Mouse (Mus musculus): ENCODE measurements around the gene Slc38a6.

The Slc38a6 gene

GRCm38 (mm10) chr12:73324180-73324586, 37.6 kb downstream of the Slc38a6 start:
- DNase-seq (ENCODE audit: low spot score in 2 of 2) = no peak

GRCm38 (mm10) chr12:73324742-73325141, 38.2 kb downstream of the Slc38a6 start:
- no peak for DNase-seq (ENCODE audit: low spot score in 2 of 2)

- no peak for DNase-seq (ENCODE audit: low spot score in 2 of 2)
Measured at GRCm38 (mm10) chr12:73325181-73325580, 38.6 kb downstream of the Slc38a6 start.

DNA sequence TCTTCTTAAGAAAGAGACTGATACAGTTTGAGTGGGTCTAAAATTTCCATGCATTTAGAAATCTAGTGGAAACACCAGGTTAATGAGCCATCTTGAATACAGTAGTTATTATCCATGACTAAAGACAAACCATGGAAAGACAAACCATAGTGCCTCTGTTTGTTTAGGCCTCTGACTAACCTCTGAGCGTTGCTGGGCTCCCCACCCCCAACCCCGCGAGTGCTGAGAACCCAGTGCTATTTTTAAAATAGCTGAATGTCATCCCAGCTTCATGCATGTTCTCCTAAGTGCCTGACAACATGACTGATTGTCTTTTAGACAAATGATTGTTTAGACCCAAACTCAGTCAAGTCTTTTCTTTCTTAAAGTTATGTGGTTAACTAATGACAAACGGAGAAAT, 39.0 kb downstream of the Slc38a6 start:
- DNase-seq (ENCODE audit: low spot score in 2 of 2) = no peak

DNA sequence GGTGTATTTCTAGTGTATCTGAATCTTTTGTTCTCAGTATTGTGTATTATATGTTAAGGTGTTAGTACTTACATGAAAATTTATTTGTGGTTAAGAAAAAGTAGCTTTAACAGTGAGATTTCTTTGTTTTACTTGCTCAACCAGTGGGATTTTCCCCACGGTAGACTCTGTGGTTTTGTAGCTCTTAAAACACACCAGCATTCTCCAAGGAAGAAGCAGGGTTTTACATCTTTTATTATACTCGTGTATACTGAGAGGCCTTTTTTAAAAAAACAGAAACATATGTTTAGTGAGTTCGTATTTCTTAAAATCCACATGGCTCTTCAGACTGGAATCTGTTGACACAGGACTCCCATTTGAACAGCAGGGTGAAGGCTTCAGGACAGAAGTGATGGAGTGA, 40.8 kb downstream of the Slc38a6 start:
- DNase-seq (ENCODE audit: low spot score in 2 of 2) = no peak

DNA sequence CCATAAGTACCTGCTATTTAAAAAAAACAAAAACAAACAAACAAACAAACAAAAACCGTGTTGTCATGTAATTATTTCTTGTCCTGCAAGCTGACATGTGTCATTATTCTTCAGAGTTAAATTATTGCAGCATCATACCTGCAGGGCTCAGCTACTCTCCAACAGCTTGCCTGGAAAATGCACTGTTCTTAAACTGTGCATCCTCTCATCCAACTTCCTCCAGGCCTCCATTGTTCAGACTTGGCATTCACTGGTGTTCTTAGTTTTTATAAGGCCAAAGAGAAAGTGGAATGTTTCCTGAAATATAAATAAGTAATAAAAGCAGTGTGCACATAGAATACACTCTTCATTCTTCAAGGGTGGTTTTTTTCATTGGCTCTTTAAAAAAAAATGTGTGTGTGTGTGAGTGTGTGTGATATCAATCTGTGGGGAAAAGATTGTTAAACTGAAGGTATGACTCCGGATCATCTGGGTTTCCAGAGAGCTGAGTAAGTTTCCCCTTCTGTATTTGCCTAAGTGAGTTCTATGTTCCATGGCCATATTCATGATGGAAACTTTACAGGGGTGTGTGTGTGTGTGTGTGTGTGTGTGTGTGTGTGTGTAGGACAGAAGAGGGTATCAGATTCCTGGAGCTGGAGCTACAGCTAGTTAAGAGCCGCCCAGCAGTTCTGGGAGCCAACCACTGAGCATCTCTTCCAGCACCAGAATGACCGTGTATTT, 42.0 kb downstream of the Slc38a6 start:
- DNase-seq (ENCODE audit: low spot score in 2 of 2) = no peak

DNA sequence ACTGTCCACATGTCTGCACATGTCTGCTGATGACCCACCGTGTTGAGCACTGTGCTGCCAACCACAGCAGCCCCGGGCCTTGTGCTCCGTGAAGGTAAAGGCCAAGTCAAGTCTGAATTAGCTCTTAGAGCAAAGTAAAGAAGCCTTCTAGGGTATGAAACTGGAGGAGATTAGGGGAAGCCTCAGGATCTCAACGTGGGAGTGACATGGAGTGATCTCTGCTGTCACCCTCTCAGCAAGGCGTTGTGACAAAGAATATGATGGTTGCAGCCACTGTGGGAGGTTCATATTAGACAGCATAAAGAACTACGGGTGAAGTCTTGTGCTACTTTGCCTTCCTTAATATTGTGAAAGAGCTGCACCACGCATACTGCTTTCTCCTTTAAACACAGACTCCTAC, 43.7 kb downstream of the Slc38a6 start:
- no peak for DNase-seq (ENCODE audit: low spot score in 2 of 2)

DNA sequence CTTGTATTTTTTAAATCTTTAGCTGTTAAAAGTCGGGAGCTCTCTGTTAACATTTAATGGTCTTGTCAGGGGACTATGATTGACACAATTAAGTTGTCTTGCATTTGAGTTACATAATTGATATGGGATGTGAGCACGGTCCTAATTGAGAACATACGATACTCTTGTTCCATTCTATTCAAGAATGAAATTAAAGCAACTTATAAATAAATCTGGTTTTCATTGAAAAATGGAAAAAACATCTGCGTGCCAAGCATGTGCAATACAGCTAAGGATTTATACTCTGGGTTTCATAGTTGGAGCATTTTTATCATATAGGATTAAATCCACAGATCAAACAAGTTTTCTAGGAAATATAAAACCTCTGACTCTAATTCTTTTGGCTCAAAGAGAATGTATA, 46.1 kb downstream of the Slc38a6 start:
- no peak for DNase-seq (ENCODE audit: low spot score in 2 of 2)

DNA sequence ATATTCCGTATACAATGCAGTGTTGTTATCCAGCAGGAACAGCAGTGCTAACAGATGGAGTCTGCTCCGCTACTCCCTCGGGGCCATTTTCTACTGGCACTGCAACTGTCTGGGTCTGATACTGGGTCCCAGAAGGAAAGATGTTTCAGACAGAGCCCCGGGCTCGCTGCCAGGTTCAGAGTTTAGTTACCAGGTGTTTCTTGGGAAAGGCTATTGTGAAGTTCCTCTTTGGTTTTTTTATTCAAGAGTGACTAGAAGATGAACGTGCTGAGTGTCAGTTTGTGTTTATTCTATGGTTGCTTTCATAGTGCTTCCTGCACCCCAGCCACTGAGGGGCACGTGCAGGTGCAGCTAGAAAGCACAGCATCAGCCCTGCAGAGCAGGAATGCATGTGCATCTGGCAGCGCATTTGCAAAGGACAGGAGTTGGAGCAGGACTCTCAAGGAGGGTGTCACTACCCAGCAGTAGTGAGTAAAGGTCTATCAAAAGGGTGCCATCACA, 47.5 kb downstream of the Slc38a6 start:
- no peak for DNase-seq (ENCODE audit: low spot score in 2 of 2)

DNA sequence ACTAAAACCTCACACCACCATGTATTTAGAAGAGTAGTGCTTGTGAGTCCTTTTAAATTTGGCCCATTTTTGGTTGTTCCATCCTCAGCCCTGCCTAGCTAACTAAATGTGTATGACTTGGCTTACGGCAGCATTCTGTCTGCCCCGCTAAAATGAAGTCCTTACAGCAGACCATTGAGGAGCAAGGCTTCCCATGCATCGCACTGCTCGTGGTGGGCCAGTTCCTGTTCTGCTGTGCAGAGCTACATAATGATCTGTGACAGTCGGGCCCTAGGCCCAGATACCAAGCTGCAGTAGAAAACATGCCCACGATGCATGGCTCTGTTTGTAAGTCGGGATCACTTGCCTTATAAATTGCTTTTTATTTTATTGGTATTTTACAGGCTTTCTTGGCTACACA, 50.5 kb downstream of the Slc38a6 start:
- DNase-seq (ENCODE audit: low spot score in 2 of 2) = no peak

- no peak for DNase-seq (ENCODE audit: low spot score in 2 of 2)
Measured at GRCm38 (mm10) chr12:73340642-73341293, 54.2 kb downstream of the Slc38a6 start.

DNA sequence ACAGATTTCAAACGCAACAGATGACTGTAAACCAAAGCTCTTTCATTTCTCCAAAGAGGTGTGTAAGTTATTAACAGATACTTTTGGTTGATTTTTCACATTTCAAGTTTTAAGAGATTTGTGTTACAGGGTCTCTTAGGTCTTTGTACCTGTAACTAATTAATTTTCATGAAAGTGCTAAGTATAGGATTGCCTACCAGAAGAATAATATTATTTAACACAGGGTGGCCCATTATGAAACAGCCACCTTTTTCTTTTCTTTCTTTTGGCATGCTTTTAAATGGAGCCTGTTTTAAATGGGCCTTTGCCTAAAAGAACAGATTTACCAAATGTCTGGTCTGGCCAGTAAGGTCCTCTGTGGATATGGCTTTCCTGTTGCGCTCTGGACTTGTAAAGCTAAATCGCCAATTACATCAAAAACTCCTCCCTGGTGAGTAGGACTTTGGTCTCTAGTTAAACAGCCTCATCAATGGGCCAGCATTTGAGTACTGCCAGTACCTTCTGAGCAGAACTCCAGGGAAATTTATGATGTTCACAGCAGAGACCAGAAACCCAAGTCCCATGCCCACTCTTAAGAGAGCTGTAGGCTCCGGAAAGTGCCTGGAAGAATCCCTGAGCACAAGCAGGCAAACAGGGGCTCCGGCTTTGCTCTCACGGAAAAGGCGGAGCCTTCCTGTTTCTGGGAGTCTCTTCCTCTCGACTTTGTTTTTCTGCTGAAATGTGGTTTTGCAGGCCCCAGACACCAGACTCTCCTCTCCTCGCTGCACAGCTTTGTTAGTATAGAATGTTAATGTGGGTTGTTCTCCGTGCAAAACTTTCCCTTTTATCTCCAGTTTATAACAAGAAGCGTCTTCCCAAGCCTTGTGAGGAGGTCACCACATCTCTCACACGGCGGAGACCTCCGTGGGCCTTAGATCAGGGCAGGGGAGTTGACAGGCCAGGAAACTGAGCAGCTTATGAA, 55.4 kb downstream of the Slc38a6 start:
- no peak for DNase-seq (ENCODE audit: low spot score in 2 of 2)

DNA sequence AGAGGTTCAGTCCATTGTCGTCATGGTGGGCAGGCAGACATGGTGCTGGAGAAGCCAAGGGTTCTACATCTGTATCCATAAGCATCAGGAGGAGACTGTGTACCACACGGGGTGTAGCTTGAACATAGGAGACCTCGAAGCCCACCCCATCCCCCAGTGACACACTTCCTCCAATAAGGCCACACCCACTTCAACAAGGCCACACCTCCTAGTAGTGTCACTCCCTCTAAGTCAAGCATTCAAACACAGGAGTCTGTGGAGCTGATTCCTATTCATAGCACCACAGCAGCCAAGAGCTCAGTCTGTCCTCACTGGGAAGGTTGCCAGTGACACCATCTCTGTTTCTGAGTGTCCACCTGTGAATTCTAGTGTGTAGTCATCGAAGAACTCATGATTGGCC, 57.7 kb downstream of the Slc38a6 start:
- DNase-seq (ENCODE audit: low spot score in 2 of 2) = no peak

DNA sequence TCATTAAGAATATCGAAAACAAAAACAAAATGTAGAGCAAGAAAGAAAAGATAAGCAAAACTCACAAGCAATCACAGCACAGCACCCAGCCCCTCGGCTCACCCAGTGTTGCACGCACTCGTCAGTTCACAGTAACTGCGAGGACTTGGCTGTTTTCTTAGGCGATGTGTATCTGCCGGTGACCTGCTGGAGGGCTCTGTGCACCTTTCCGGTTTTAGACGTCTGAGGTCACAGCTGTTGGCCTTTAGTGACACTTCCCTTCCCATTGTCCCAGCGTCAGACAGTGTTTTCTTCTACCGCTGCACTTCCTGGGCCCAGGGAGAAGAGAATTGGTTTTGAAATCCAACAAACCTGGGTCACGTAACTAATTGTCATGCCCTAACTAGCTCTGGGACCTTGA, 58.6 kb downstream of the Slc38a6 start:
- no peak for DNase-seq (ENCODE audit: low spot score in 2 of 2)

- no peak for DNase-seq (ENCODE audit: low spot score in 2 of 2)
Measured at GRCm38 (mm10) chr12:73347202-73347601, 60.6 kb downstream of the Slc38a6 start.

GRCm38 (mm10) chr12:73350466-73350865, 63.9 kb downstream of the Slc38a6 start:
- DNase-seq (ENCODE audit: low spot score in 2 of 2) = no peak

DNA sequence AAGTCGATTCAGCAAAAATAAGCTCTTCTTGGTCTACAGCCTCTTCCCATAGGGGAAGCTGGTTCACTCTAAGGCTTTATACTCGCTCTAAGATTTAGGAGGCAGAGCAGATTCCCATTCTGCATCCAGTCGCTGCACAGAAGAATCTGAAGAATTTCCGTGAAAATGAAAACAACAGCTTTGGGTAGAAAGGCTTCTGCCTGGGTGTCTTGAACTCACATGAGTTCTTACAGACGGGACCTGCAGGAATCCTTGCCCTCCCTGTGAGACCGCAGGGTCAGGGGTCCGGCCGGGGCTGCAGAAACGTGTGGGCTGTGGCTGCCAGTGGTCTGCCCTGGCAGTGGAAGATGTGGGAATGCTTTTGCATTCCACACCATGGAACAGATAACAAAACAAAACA, 64.4 kb downstream of the Slc38a6 start:
- DNase-seq (ENCODE audit: low spot score in 2 of 2) = no peak

DNA sequence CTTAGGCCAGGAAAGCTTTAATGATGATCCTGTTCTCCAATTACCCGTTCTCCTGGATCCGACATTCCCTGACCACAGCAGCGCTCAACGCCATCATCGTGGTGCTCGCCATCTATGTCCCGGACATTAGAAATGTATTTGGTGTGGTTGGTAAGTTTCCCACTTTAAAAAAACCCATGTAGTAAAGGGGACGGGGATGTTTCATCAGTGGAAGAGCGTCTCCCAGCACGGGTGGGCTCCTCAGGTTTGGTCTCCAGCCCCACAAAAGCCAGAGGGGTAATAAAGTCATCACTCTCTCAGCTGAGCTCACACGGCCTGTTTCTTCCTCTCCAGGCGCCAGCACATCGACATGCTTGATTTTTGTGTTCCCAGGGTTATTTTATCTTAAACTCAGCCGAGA, 65.2 kb downstream of the Slc38a6 start:
- no peak for DNase-seq (ENCODE audit: low spot score in 2 of 2)

DNA sequence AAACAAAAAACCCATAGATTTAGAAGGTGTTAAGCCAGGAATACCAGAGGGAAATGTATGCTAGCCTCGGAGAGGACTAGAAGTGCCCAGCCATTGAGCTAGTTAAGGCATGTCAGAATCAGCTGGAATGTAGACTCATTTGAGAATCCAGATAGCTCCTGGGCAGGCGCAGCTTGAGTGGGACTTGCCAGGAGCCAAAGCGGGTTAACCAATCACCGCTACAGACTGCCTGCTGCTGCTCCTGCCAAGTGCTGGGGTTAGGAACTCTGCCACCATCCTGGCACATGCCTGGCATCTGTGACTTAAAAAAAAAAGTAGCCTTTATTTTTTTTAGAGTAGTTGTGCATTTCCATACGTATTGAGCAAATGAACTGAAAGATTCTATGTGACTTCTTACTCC, 66.8 kb downstream of the Slc38a6 start:
- no peak for DNase-seq (ENCODE audit: low spot score in 2 of 2)

DNA sequence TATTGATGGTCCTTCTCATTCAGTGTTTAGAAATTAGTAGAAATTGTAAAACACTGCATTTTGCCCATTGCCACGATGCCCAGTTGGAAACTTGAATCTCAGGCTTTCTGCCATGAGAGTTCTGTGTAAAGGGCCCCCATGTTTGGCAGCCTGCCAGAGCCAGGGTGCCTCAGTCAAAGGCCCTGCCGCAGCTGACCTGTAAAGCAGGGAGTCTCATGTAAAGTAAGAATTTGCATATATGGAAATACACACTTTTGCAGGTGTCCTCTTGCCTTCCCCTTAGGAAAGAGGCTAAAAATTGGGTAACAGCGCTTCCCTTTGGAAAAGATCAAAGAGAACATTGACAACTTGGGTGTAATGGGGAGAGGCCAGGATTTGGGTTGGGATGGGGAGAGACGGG, 67.9 kb downstream of the Slc38a6 start:
- DNase-seq (ENCODE audit: low spot score in 2 of 2) = no peak

GRCm38 (mm10) chr12:73355084-73355775, 68.7 kb downstream of the Slc38a6 start:
- DNase-seq (ENCODE audit: low spot score in 2 of 2) = no peak

- no peak for DNase-seq (ENCODE audit: low spot score in 2 of 2)
Measured at GRCm38 (mm10) chr12:73356696-73357095, 70.1 kb downstream of the Slc38a6 start.
